Mouse (Mus musculus) liver, postnatal 0 days (tissue): ENCODE measurements around the gene Gria3. TPM values are rescaled to one million over a fixed set of nuclear protein-coding genes. Genes with fewer than 3 reads are reported as not detected.
A peak's percentile ranks its signal among the peaks of the same experiment; 100 is the strongest.

Source experiments
- ATAC-seq: fragments of 200-750 bp; cut with Nextera tagmentation; 2 replicates; pipeline ENCODE4 v1.8.0; 2017; ENCODE audit warnings: mild to moderate bottlenecking, moderate library complexity
- DNase-seq: peaks from one replicate; pipeline ENCODE4 v3.0.0-alpha.2; 2016
- H3K27ac ChIP-seq: fragments of 300-500 bp; sonication (generic); 2 replicates; pipeline ENCODE4 v1.5.1; 2014; ENCODE audit warnings: antibody characterized with exemption, moderate library complexity, mild to moderate bottlenecking, low read depth
- H3K27me3 ChIP-seq: fragments of 300-500 bp; sonication (generic); 2 replicates; pipeline ENCODE4 v1.6.1; 2014; ENCODE audit warnings: low read length, control low read depth, mixed read lengths; ENCODE audit not compliant: insufficient read depth
- H3K36me3 ChIP-seq: fragments of 300-500 bp; sonication (generic); replicated peaks from 2 replicates; pipeline ENCODE4 v1.6.1; 2014; ENCODE audit warnings: mild to moderate bottlenecking, control low read depth, low read length, moderate library complexity, mixed read lengths; ENCODE audit not compliant: insufficient read depth
- H3K4me1 ChIP-seq: fragments of 300-500 bp; sonication (generic); 2 replicates; pipeline ENCODE4 v1.6.1; 2014; ENCODE audit warnings: antibody characterized with exemption, mild to moderate bottlenecking, control low read depth; ENCODE audit not compliant: insufficient read depth
- H3K4me2 ChIP-seq: fragments of 300-500 bp; sonication (generic); 2 replicates; pipeline ENCODE4 v1.6.1; 2014; ENCODE audit warnings: low read depth, mild to moderate bottlenecking, low read length, moderate library complexity, mixed read lengths
- H3K4me3 ChIP-seq: fragments of 300-500 bp; sonication (generic); 2 replicates; pipeline ENCODE4 v1.5.1; 2014; ENCODE audit warnings: low read depth, low read length
- H3K9ac ChIP-seq: fragments of 300-500 bp; sonication (generic); replicated peaks from 2 replicates; pipeline ENCODE4 v1.6.1; 2014; ENCODE audit warnings: mild to moderate bottlenecking, moderate library complexity
- H3K9me3 ChIP-seq: fragments of 300-500 bp; sonication (generic); 2 replicates; pipeline ENCODE4 v1.6.1; 2016; ENCODE audit warnings: mild to moderate bottlenecking, control low read depth, low read length, mixed read lengths
- CTCF ChIP-seq: sonication (generic); IDR thresholded peaks from 2 replicates; pipeline ENCODE4 v1.5.1; 2016; ENCODE audit warnings: antibody characterized with exemption, low read depth
- EP300 ChIP-seq: IDR thresholded peaks from 2 replicates; pipeline ENCODE4 v1.6.1; 2016; ENCODE audit warnings: antibody characterized with exemption, low read depth, mild to moderate bottlenecking
- WGBS: fragments of 180-500 bp; shearing (Covaris S2); extraction: QIAGEN DNeasy Blood & Tissue Kit; methylation state at CpG from one replicate; pipeline ENCODE4 v1.1.7; 2014; ENCODE audit not compliant: insufficient replicate concordance; 5-methylcytosine and 5-hydroxymethylcytosine counted together
- polyA plus RNA-seq: library from polyadenylated mRNA; unstranded; fragments of >200 nt; fragmentation: Nextera tagmentation; extraction: Ambion mirVana; gene quantifications from 2 replicates; pipeline ENCODE4 v1.2.1, GENCODE M21; 2015

Gene Gria3
- polyA plus RNA-seq, 1 experiment from 2014 or later = 1.8 TPM

DNA sequence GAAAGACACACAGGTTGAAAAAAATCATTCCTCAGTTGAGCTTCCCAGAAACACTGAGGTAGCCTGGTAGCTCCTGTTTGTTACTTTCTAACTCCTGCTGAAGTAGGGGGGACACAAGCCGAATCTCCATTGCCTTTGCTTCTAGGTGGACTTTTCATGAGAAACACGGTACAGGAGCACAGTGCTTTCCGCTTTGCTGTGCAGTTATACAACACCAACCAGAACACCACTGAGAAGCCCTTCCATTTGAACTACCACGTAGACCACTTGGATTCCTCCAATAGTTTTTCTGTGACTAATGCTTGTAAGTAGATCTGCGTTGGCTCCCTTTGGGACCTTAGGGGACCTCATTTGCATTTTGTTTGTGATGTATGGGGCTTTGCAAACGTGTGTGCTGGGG lies 2.0 kb downstream of the Gria3 start:
- Histone ChIP-seq H3K9me3 (no peaks in the 10 kb centered on the region), H3K4me3 (peak overlapping the region; percentile 43; the same call in 1 of the 2 replicates), H3K4me1 (no peaks in the 10 kb centered on the region), H3K27ac (no peak overlapping the region), H3K4me2 (peak overlapping the region; percentile 71), H3K36me3 (no peaks in the 10 kb centered on the region), H3K9ac (no peak overlapping the region), H3K27me3 (0 out of 2 replicates have a peak, but pooled peaks cover 3% of the 10 kb centered on the region)
- no peak for ATAC-seq
- TF ChIP-seq CTCF = no peak
- TF ChIP-seq EP300 = no peak
- 23% methylated on average over 6 of the region's 6 CpGs for WGBS
- no peak for DNase-seq

GRCm38 (mm10) chrX:41406288-41406687 lies 5.6 kb downstream of the Gria3 start:
- Histone ChIP-seq H3K27me3 (0 out of 2 replicates have a peak, but pooled peaks cover 3% of the 10 kb centered on the region), H3K27ac (no peak overlapping the region), H3K4me3 (no peak overlapping the region), H3K4me2 (no peak overlapping the region), H3K36me3 (no peaks in the 10 kb centered on the region), H3K9me3 (no peaks in the 10 kb centered on the region), H3K9ac (no peak overlapping the region), H3K4me1 (no peaks in the 10 kb centered on the region)
- ATAC-seq (no peak), DNase-seq (no peak)
- TF ChIP-seq EP300 (no peak), CTCF (no peak)
- WGBS = 70% methylated on average over 9 of the region's 9 CpGs

GRCm38 (mm10) chrX:41409791-41410190 lies 9.1 kb downstream of the Gria3 start:
- DNase-seq (peak; percentile 46), ATAC-seq (no peak)
- Histone ChIP-seq H3K27me3 (no peaks in the 10 kb centered on the region), H3K9me3 (no peaks in the 10 kb centered on the region), H3K4me2 (no peak overlapping the region), H3K4me1 (no peaks in the 10 kb centered on the region), H3K4me3 (no peak overlapping the region), H3K27ac (no peak overlapping the region), H3K9ac (no peak overlapping the region), H3K36me3 (no peaks in the 10 kb centered on the region)
- TF ChIP-seq CTCF = no peak
- TF ChIP-seq EP300 = no peak
- 42% methylated on average over 1 of the region's 1 CpGs for WGBS

DNA sequence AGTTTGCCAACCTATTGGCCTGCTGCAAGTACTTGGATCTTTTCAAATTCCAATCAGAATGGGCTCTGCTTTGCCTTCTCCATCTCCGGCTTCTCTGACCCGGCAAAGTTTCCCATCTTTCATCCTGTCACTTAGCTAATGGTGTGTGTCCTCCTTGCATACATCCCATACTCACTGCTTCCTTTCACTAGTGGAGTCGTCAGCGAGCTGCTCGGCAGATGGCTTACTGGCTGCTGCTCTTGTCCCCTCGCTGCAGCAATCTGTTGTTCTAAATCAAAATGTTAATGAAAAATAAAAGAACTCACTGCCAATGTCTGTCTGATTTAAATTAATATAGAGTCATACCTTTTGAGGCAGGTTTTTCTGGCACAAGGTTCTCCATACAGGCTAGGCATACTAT lies 25.0 kb downstream of the Gria3 start:
- WGBS = 82% methylated on average over 6 of the region's 6 CpGs
- H3K27ac ChIP-seq = no peak overlapping the region
- ATAC-seq (no peak), DNase-seq (no peak)
- H3K9me3 ChIP-seq = no peaks in the 10 kb centered on the region
- no peak overlapping the region for H3K9ac ChIP-seq
- no peaks in the 10 kb centered on the region for H3K4me1 ChIP-seq
- H3K36me3 ChIP-seq = no peaks in the 10 kb centered on the region
- TF ChIP-seq EP300 (no peak), CTCF (no peak)
- no peak overlapping the region for H3K4me3 ChIP-seq
- no peaks in the 10 kb centered on the region for H3K27me3 ChIP-seq
- H3K4me2 ChIP-seq = no peak overlapping the region

GRCm38 (mm10) chrX:41428011-41428410 lies 27.4 kb downstream of the Gria3 start:
- no peak overlapping the region for H3K4me3 ChIP-seq
- ATAC-seq (no peak), DNase-seq (no peak)
- WGBS = 64% methylated on average over 5 of the region's 5 CpGs
- H3K4me1 ChIP-seq = no peaks in the 10 kb centered on the region
- no peaks in the 10 kb centered on the region for H3K36me3 ChIP-seq
- H3K9ac ChIP-seq = no peak overlapping the region
- TF ChIP-seq EP300 = no peak
- TF ChIP-seq CTCF = no peak
- no peak overlapping the region for H3K27ac ChIP-seq
- H3K4me2 ChIP-seq = no peak overlapping the region
- H3K9me3 ChIP-seq = no peaks in the 10 kb centered on the region
- H3K27me3 ChIP-seq = no peaks in the 10 kb centered on the region

DNA sequence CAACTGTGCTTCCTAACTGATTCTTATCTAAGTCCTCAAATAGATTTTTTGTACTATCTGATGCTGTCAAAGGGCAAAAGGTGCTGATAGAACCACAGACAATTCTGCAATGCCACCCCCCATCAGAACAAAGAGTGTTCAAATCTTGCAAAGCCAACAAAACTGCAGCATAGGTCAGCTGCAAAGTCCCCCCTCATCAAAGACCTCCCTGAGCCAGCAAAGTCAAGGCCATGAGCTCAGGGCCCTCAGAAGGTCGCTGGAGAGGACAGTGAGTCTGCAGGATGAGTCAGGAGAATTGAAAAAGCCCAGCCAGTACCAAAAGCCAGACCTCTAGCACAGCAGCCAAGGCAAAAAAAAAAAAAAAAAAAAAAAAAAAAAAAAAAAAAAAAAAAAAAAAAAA lies 34.9 kb downstream of the Gria3 start:
- Histone ChIP-seq H3K27me3 (no peaks in the 10 kb centered on the region), H3K4me3 (no peak overlapping the region), H3K36me3 (no peaks in the 10 kb centered on the region), H3K4me1 (no peaks in the 10 kb centered on the region), H3K27ac (no peak overlapping the region), H3K9ac (no peak overlapping the region), H3K9me3 (no peaks in the 10 kb centered on the region), H3K4me2 (no peak overlapping the region)
- ATAC-seq (no peak), DNase-seq (no peak)
- TF ChIP-seq EP300 (no peak), CTCF (no peak)
- WGBS = 11% methylated on average over 1 of the region's 1 CpGs

- H3K4me1 ChIP-seq = no peaks in the 10 kb centered on the region
- TF ChIP-seq CTCF (no peak), EP300 (no peak)
- H3K9me3 ChIP-seq = no peaks in the 10 kb centered on the region
- WGBS = 75% methylated on average over 5 of the region's 5 CpGs
- DNase-seq (no peak), ATAC-seq (no peak)
- H3K36me3 ChIP-seq = no peaks in the 10 kb centered on the region
- H3K4me2 ChIP-seq = no peak overlapping the region
- no peak overlapping the region for H3K27ac ChIP-seq
- H3K9ac ChIP-seq = no peak overlapping the region
- no peaks in the 10 kb centered on the region for H3K27me3 ChIP-seq
- no peak overlapping the region for H3K4me3 ChIP-seq
These were observed 38.2 kb downstream of the Gria3 start for GRCm38 (mm10) chrX:41438841-41439240.
